Mouse (Mus musculus): ENCODE results near the gene Macrod2. TPM values are rescaled to one million over a fixed set of nuclear protein-coding genes. Genes with fewer than 3 reads are reported as not detected.

Macrod2 gene
- polyA plus RNA-seq, 1 experiment from 2014 or later = 34.2 TPM

GRCm38 (mm10) chr2:142172706-142173105, 1777.6 kb downstream of the Macrod2 start:
- H3K27me3 ChIP-seq (ENCODE audit: poor library complexity, severe bottlenecking) = no peaks in the 10 kb centered on the region
- 94% methylated on average over 3 of the region's 3 CpGs for WGBS
- H3K36me3 ChIP-seq (replicated peaks) = no peaks in the 10 kb centered on the region
- no peaks in the 10 kb centered on the region for H3K4me1 ChIP-seq
- H3K4me3 ChIP-seq = no peak overlapping the region
- no peak overlapping the region for H3K27ac ChIP-seq
- H3K9me3 ChIP-seq = no peaks in the 10 kb centered on the region
- DNase-seq (ENCODE audit: extremely low spot score, low spot score) = no peak

- no peak for DNase-seq (ENCODE audit: extremely low spot score, low spot score)
- no peak overlapping the region for H3K27ac ChIP-seq
- H3K4me1 ChIP-seq = no peaks in the 10 kb centered on the region
- 93% methylated on average over 2 of the region's 2 CpGs for WGBS
- H3K27me3 ChIP-seq (ENCODE audit: poor library complexity, severe bottlenecking) = no peaks in the 10 kb centered on the region
- no peaks in the 10 kb centered on the region for H3K9me3 ChIP-seq
- H3K4me3 ChIP-seq = no peak overlapping the region
- H3K36me3 ChIP-seq (replicated peaks) = no peaks in the 10 kb centered on the region
Observed at GRCm38 (mm10) chr2:142174039-142174438, 1778.9 kb downstream of the Macrod2 start.

- Histone ChIP-seq H3K27me3 (ENCODE audit: poor library complexity, severe bottlenecking) (no peaks in the 10 kb centered on the region), H3K9me3 (no peaks in the 10 kb centered on the region), H3K4me3 (no peak overlapping the region), H3K4me1 (peaks cover 14% of the 10 kb centered on the region), H3K27ac (no peak overlapping the region), H3K36me3 (replicated peaks) (no peaks in the 10 kb centered on the region)
- WGBS = 85% methylated on average over 2 of the region's 2 CpGs
- no peak for DNase-seq (ENCODE audit: extremely low spot score, low spot score)
Observed at GRCm38 (mm10) chr2:142186922-142187321, 1791.8 kb downstream of the Macrod2 start.

DNA sequence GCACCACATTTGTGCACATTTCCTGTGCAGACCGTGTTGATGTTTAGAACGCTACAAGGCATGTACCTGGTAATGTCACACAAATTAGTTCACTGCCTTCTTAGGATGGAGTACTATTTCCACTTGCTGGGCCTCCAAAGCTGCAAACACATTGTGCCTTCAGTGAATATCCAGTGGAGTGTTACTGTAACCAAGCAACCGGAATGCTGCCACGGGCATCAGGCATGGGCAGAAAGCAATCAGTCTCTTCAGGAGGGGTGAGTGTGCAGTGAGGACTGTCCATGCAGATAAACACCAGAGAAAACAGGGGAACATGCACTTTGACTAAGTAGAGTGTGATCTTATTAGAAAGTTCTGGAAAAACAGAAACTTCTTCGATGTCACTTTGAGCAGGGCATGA, 1792.3 kb downstream of the Macrod2 start:
- 53% methylated on average over 5 of the region's 5 CpGs for WGBS
- no peak for DNase-seq (ENCODE audit: extremely low spot score, low spot score)
- Histone ChIP-seq H3K27ac (no peak overlapping the region), H3K36me3 (replicated peaks) (no peaks in the 10 kb centered on the region), H3K27me3 (ENCODE audit: poor library complexity, severe bottlenecking) (no peaks in the 10 kb centered on the region), H3K4me3 (no peak overlapping the region), H3K9me3 (no peaks in the 10 kb centered on the region), H3K4me1 (peaks cover 14% of the 10 kb centered on the region)

DNA sequence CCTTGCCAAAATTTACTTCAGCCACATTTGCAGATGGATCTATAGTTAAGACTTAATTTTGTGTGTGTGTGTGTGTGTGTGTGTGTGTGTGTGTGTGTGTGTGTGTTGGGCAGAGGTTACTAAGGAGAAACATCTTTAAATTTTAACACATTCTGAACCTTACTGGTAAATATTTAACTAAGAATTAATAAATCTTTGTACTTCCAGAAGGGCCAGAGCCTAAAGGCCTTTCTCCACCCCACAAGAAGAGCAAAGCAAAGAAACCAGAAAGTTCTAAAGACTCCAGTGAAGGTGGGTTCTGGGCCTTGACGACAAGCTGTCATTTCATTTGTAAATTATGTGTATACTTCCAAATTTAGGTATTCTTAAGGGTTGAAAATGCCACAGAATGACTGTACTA, 1822.3 kb downstream of the Macrod2 start:
- no peak overlapping the region for H3K27ac ChIP-seq
- H3K27me3 ChIP-seq (ENCODE audit: poor library complexity, severe bottlenecking) = no peaks in the 10 kb centered on the region
- H3K36me3 ChIP-seq (replicated peaks) = no peaks in the 10 kb centered on the region
- WGBS = 89% methylated on average over 1 of the region's 1 CpGs
- no peak overlapping the region for H3K4me3 ChIP-seq
- H3K9me3 ChIP-seq = no peaks in the 10 kb centered on the region
- H3K4me1 ChIP-seq = no peaks in the 10 kb centered on the region
- DNase-seq (ENCODE audit: extremely low spot score, low spot score) = no peak

GRCm38 (mm10) chr2:142222137-142222921, 1827.2 kb downstream of the Macrod2 start:
- Histone ChIP-seq H3K9me3 (no peaks in the 10 kb centered on the region), H3K27ac (no peak overlapping the region), H3K36me3 (replicated peaks) (no peaks in the 10 kb centered on the region), H3K27me3 (ENCODE audit: poor library complexity, severe bottlenecking) (no peaks in the 10 kb centered on the region), H3K4me1 (no peaks in the 10 kb centered on the region), H3K4me3 (no peak overlapping the region)
- 84% methylated on average over 8 of the region's 8 CpGs for WGBS
- no peak for DNase-seq (ENCODE audit: extremely low spot score, low spot score)

- Histone ChIP-seq H3K4me3 (no peak overlapping the region), H3K27me3 (ENCODE audit: poor library complexity, severe bottlenecking) (no peaks in the 10 kb centered on the region), H3K4me1 (no peaks in the 10 kb centered on the region), H3K36me3 (replicated peaks) (no peaks in the 10 kb centered on the region), H3K27ac (no peak overlapping the region), H3K9me3 (no peaks in the 10 kb centered on the region)
- 82% methylated on average over 5 of the region's 5 CpGs for WGBS
- DNase-seq (ENCODE audit: extremely low spot score, low spot score) = no peak
Observed at GRCm38 (mm10) chr2:142222926-142223325, 1827.8 kb downstream of the Macrod2 start.

DNA sequence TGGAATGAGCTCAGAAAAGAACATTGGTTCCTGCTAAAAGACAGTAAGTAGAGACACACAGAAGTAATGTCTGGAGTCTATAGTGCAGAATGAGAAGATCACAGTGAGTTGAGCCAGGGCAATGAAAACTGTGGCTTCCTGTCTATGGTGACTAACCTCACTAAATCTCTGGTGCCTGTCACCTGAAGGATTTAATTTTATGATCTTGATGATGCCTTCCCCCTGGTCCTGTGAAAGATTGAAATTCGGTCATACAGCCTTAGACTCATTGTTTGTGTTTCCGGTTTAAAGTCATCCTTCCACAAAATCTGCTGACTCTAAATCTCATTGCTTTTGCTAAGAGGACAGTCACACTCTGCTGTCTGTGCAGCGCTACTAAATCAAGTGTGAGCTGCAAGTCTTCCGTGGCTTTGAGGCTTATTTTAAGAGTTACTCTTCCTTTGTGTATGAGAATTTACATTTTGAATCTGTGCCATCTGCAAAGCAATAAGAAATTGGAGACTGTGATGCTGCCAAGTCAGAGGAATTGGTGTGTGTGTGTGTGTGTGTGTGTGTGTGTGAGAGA, 1836.0 kb downstream of the Macrod2 start:
- H3K4me1 ChIP-seq = no peaks in the 10 kb centered on the region
- WGBS = 88% methylated on average over 4 of the region's 4 CpGs
- H3K9me3 ChIP-seq = no peaks in the 10 kb centered on the region
- H3K36me3 ChIP-seq (replicated peaks) = no peaks in the 10 kb centered on the region
- DNase-seq (ENCODE audit: extremely low spot score, low spot score) = no peak
- no peaks in the 10 kb centered on the region for H3K27me3 ChIP-seq (ENCODE audit: poor library complexity, severe bottlenecking)
- no peak overlapping the region for H3K27ac ChIP-seq
- no peak overlapping the region for H3K4me3 ChIP-seq

- H3K27me3 ChIP-seq (ENCODE audit: poor library complexity, severe bottlenecking) = no peaks in the 10 kb centered on the region
- H3K4me1 ChIP-seq = no peaks in the 10 kb centered on the region
- no peak overlapping the region for H3K4me3 ChIP-seq
- H3K27ac ChIP-seq = no peak overlapping the region
- no peaks in the 10 kb centered on the region for H3K36me3 ChIP-seq (replicated peaks)
- DNase-seq (ENCODE audit: extremely low spot score, low spot score) = no peak
- H3K9me3 ChIP-seq = no peaks in the 10 kb centered on the region
- WGBS = 78% methylated on average over 9 of the region's 9 CpGs
Observed at GRCm38 (mm10) chr2:142232828-142233227, 1837.7 kb downstream of the Macrod2 start.

GRCm38 (mm10) chr2:142243483-142243882, 1848.4 kb downstream of the Macrod2 start:
- no peak for DNase-seq (ENCODE audit: extremely low spot score, low spot score)
- Histone ChIP-seq H3K36me3 (replicated peaks) (no peaks in the 10 kb centered on the region), H3K9me3 (no peaks in the 10 kb centered on the region), H3K27me3 (ENCODE audit: poor library complexity, severe bottlenecking) (no peaks in the 10 kb centered on the region), H3K4me3 (no peak overlapping the region), H3K4me1 (no peaks in the 10 kb centered on the region), H3K27ac (no peak overlapping the region)
- 88% methylated on average over 4 of the region's 4 CpGs for WGBS

DNA sequence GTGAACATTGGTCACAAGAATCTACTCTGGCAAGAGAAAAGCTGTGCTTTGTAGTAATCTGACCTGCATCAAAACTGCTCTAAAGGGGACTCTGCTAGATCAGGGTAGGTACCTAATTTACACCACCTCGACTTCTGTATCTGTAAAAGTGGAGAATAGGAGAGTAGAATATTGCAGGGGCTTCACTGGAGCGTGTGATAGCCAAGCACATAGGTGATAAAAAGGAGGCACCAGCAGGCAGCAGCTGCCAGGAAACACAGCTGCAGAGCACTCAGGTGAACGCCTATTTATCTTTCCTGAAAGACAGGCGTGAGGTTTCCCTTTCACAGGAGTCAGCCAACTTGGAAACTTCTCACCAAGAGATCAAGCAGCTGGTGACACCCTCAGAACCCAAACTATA, 1855.3 kb downstream of the Macrod2 start:
- Histone ChIP-seq H3K4me3 (no peak overlapping the region), H3K36me3 (replicated peaks) (no peaks in the 10 kb centered on the region), H3K27ac (no peak overlapping the region), H3K4me1 (peaks cover 11% of the 10 kb centered on the region), H3K27me3 (ENCODE audit: poor library complexity, severe bottlenecking) (peaks cover 32% of the 10 kb centered on the region), H3K9me3 (no peaks in the 10 kb centered on the region)
- WGBS = 67% methylated on average over 4 of the region's 4 CpGs
- no peak for DNase-seq (ENCODE audit: extremely low spot score, low spot score)

DNA sequence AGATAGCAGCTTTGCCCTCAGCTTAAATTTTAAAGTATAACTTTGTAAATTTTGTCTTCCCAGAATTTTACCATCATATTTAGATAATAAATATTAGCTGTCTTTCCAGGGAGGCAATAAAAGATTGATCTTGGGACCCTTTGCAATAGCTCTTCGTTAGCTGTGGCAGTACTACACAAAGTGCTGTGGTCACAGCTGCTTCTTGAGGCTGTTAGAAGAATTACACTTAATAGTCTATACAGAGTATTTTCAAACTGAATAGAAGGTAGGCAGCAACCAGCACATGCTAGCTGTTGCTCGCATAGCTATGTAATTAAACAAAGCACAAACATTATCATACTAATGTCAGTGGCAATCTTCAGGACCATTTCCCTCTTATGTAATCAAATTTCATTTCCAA, 1856.4 kb downstream of the Macrod2 start:
- Histone ChIP-seq H3K27me3 (ENCODE audit: poor library complexity, severe bottlenecking) (peaks cover 35% of the 10 kb centered on the region), H3K27ac (no peak overlapping the region), H3K9me3 (no peaks in the 10 kb centered on the region), H3K36me3 (replicated peaks) (no peaks in the 10 kb centered on the region), H3K4me1 (peaks cover 11% of the 10 kb centered on the region), H3K4me3 (no peak overlapping the region)
- WGBS = 83% methylated on average over 2 of the region's 2 CpGs
- no peak for DNase-seq (ENCODE audit: extremely low spot score, low spot score)

- Histone ChIP-seq H3K4me1 (peaks cover 11% of the 10 kb centered on the region), H3K4me3 (no peak overlapping the region), H3K27me3 (ENCODE audit: poor library complexity, severe bottlenecking) (peaks cover 35% of the 10 kb centered on the region), H3K9me3 (no peaks in the 10 kb centered on the region), H3K27ac (peak overlapping the region; percentile 58; the same call in 1 of the 2 replicates), H3K36me3 (replicated peaks) (no peaks in the 10 kb centered on the region)
- peak; percentile 80 for DNase-seq (ENCODE audit: extremely low spot score, low spot score)
- 20% methylated on average over 11 of the region's 11 CpGs for WGBS
Observed at GRCm38 (mm10) chr2:142253913-142254312, 1858.8 kb downstream of the Macrod2 start.
